Mouse (Mus musculus) midbrain, embryonic 13.5 days (tissue): ENCODE measurements around the gene Rsph9. TPM values are rescaled to one million over a fixed set of nuclear protein-coding genes. Genes with fewer than 3 reads are reported as not detected.

Source experiments
- ATAC-seq: fragments of 200-750 bp; cut with Nextera tagmentation; 2 replicates; pipeline ENCODE4 v1.8.0; 2017; ENCODE audit warnings: mild to moderate bottlenecking, moderate TSS enrichment, moderate library complexity
- H3K27ac ChIP-seq: fragments of 300-500 bp; sonication (generic); 2 replicates; pipeline ENCODE4 v1.5.1; 2015; ENCODE audit warnings: inconsistent platforms, mild to moderate bottlenecking, moderate library complexity
- H3K27me3 ChIP-seq: fragments of 300-500 bp; sonication (generic); 2 replicates; pipeline ENCODE4 v1.6.1; 2015; ENCODE audit warnings: mild to moderate bottlenecking, inconsistent platforms
- H3K36me3 ChIP-seq: fragments of 300-500 bp; sonication (generic); 2 replicates; pipeline ENCODE4 v1.6.1; 2015; ENCODE audit warnings: mild to moderate bottlenecking, inconsistent platforms
- H3K4me1 ChIP-seq: fragments of 300-500 bp; sonication (generic); replicated peaks from 2 replicates; pipeline ENCODE4 v1.6.1; 2015; ENCODE audit warnings: inconsistent platforms
- H3K4me2 ChIP-seq: fragments of 300-500 bp; sonication (generic); replicated peaks from 2 replicates; pipeline ENCODE4 v1.6.1; 2015; ENCODE audit warnings: moderate library complexity, mild to moderate bottlenecking, inconsistent platforms
- H3K4me3 ChIP-seq: fragments of 300-500 bp; sonication (generic); replicated peaks from 2 replicates; pipeline ENCODE4 v1.5.1; 2015; ENCODE audit warnings: mild to moderate bottlenecking, inconsistent platforms
- H3K9ac ChIP-seq: fragments of 300-500 bp; sonication (generic); replicated peaks from 2 replicates; pipeline ENCODE4 v1.6.1; 2015; ENCODE audit warnings: mild to moderate bottlenecking, inconsistent platforms
- H3K9me3 ChIP-seq: fragments of 300-500 bp; sonication (generic); 2 replicates; pipeline ENCODE4 v1.6.1; 2016; ENCODE audit warnings: mild to moderate bottlenecking, inconsistent platforms
- WGBS: fragments of 180-500 bp; shearing (Covaris S2); methylation state at CpG from one replicate; pipeline ENCODE4 v1.1.7; 2015; 5-methylcytosine and 5-hydroxymethylcytosine counted together
- polyA plus RNA-seq: library from polyadenylated mRNA; unstranded; fragments of >200 nt; fragmentation: Nextera tagmentation; extraction: Ambion mirVana; gene quantifications from 2 replicates; pipeline ENCODE4 v1.2.1, GENCODE M21; 2015

The Rsph9 gene
- polyA plus RNA-seq, 1 experiment from 2014 or later = 26.9 TPM

DNA sequence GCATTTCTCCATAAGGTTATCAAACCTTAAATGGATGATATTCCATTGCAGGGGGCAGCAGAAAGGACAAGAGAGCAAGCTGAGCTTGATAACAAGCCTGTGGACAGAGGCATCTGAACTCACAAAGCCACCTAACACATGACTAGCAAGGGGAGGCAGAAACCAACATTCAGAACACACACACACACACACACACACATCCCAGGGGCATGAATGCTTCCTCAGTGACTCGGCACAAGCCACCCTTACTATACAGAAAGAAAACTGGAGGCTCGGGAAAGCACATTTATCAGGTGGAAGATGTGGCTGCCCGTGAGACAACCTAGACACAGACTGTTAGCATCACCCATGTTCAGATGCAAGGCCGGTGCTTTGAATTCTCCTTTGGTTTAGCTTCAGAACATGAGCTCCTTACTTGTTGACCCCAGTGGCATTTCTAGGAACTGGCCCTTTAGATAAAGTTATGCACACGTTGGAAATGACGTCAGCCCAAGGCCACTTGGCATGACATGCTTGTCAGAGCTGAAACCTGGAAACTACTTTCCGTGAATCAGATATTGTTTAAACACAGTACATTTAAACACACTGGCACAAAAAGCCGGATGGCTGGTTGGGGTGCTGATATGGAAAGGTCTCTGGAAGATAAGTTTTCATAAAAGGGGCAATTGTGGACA, 5.3 kb downstream of the Rsph9 start:
- no peaks in the 10 kb centered on the region for H3K27me3 ChIP-seq
- no peak for ATAC-seq
- WGBS = 80% methylated on average over 8 of the region's 8 CpGs
- H3K4me2 ChIP-seq = no peak overlapping the region
- no peak overlapping the region for H3K27ac ChIP-seq
- peaks cover 11% of the 10 kb centered on the region for H3K36me3 ChIP-seq
- no peak overlapping the region for H3K4me3 ChIP-seq
- peaks cover 11% of the 10 kb centered on the region for H3K4me1 ChIP-seq
- no peaks in the 10 kb centered on the region for H3K9me3 ChIP-seq
- no peak overlapping the region; the same call in 1 of the 2 replicates for H3K9ac ChIP-seq

DNA sequence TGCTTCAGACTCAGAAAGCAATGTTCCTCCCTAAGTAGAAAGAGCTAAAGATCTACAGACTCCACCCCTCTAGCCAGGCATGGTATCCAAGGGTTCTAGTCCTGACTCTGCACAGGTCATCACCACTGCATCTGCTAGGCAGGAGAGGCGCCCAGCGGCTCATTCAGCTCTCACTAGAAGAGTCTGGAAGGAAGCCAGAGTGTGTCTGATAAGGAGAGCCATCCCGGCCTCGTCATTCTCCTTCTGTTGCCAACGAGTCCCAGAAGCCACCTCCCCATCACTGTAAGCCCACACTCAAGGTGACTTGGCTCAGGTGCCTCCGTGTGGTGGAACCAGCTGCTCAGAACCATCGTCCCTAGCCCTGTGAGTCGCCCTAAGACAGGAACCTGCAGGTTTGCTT, 11.2 kb downstream of the Rsph9 start:
- no peak for ATAC-seq
- WGBS = 82% methylated on average over 8 of the region's 8 CpGs
- Histone ChIP-seq H3K4me2 (no peak overlapping the region), H3K4me1 (0 out of 2 replicates have a peak, but pooled peaks cover 3% of the 10 kb centered on the region), H3K9me3 (no peaks in the 10 kb centered on the region), H3K27me3 (no peaks in the 10 kb centered on the region), H3K4me3 (no peak overlapping the region), H3K9ac (no peak overlapping the region), H3K36me3 (peaks cover 41% of the 10 kb centered on the region), H3K27ac (no peak overlapping the region)

DNA sequence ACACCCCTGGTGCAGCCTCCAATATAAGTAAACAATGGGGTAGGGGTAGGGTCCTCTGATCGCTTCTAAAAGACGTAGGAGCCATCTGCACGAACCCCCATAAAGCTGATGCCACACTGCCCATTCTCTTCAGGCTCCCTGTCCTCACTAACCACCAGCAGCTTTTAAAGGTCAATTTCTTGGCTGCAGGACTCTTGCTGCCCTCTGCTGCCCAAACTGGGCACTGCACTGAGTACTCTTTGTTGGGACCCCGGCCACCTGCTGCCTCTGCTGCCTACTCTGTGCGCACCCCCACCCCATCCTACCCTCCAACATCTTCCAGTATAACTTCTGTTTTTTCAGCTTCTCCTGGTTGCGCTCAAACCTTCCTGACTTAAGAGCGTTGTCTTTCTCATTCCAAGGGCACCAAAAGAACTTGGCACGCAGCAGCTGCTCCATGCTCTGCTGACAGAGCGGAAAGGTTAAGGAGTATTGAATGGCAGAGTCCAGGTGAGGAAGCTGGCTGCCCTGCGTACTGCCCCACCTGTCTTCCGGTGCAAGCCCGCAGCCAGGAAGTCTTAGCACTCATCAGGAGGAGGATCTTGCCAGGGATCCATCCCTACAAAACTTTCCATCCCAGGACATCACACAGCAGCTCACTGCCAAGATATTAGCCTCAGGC, 11.8 kb downstream of the Rsph9 start:
- 13% methylated on average over 12 of the region's 12 CpGs for WGBS
- H3K9me3 ChIP-seq = no peaks in the 10 kb centered on the region
- H3K27me3 ChIP-seq = no peaks in the 10 kb centered on the region
- no peak overlapping the region for H3K4me2 ChIP-seq
- H3K27ac ChIP-seq = no peak overlapping the region
- no peak overlapping the region for H3K4me3 ChIP-seq
- no peak overlapping the region for H3K9ac ChIP-seq
- H3K4me1 ChIP-seq = 0 out of 2 replicates have a peak, but pooled peaks cover 3% of the 10 kb centered on the region
- H3K36me3 ChIP-seq = peaks cover 48% of the 10 kb centered on the region
- ATAC-seq = peak; percentile 51; the same call in 1 of the 2 replicates

DNA sequence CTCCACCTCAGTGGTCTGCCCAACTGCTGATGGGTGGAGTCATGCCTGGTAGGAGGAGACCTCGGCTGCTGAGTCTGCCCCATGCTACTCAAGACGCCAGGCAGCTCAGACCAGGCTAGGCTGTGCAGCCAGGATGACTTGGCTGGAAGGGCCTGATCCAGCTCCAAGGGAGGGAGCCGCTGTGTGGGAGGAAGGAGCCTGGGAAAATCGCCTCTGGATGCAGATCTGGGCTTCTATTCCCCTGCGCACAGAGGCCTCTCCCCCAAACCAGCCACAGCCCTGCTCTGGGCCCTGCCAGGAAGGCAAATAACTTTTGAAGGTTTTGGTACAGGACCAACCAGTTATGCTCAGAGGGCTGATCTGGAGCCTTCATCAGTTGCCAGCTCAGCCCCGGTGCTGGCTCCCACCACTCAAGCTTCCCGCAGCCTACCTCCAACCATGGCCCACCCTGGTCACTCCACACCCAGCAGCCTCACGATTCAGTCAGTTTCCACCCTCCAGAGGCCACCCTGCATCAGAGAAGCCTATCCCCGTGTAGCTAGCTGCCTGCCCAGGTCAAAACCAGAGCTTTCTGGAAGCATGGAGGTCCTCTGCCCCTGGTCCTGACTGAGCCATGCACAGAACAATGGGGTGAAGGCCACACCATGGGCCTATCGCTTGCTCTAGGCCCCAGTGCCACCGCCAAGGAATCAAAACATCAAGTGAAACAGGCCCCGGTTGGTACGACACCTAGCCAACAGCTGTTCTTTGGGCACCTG, 14.1 kb downstream of the Rsph9 start:
- no peak overlapping the region for H3K4me3 ChIP-seq
- no peak overlapping the region for H3K4me2 ChIP-seq
- peaks cover 63% of the 10 kb centered on the region for H3K36me3 ChIP-seq
- 0 out of 2 replicates have a peak, but pooled peaks cover 3% of the 10 kb centered on the region for H3K4me1 ChIP-seq
- H3K27me3 ChIP-seq = no peaks in the 10 kb centered on the region
- WGBS = 83% methylated on average over 13 of the region's 13 CpGs
- no peaks in the 10 kb centered on the region for H3K9me3 ChIP-seq
- no peak overlapping the region for H3K27ac ChIP-seq
- ATAC-seq = no peak
- H3K9ac ChIP-seq = no peak overlapping the region

GRCm38 (mm10) chr17:46127814-46128493, 16.1 kb downstream of the Rsph9 start:
- H3K27ac ChIP-seq = no peak overlapping the region
- no peak overlapping the region for H3K9ac ChIP-seq
- H3K36me3 ChIP-seq = peaks cover 79% of the 10 kb centered on the region
- no peaks in the 10 kb centered on the region for H3K9me3 ChIP-seq
- no peak overlapping the region for H3K4me2 ChIP-seq
- 89% methylated on average over 6 of the region's 6 CpGs for WGBS
- ATAC-seq = no peak
- 0 out of 2 replicates have a peak, but pooled peaks cover 3% of the 10 kb centered on the region for H3K4me1 ChIP-seq
- H3K27me3 ChIP-seq = no peaks in the 10 kb centered on the region
- H3K4me3 ChIP-seq = no peak overlapping the region

GRCm38 (mm10) chr17:46126608-46127007, 17.4 kb downstream of the Rsph9 start:
- ATAC-seq = no peak
- no peak overlapping the region for H3K4me3 ChIP-seq

GRCm38 (mm10) chr17:46123953-46124700, 19.9 kb downstream of the Rsph9 start:
- no peaks in the 10 kb centered on the region for H3K4me1 ChIP-seq
- WGBS = 94% methylated on average over 12 of the region's 12 CpGs
- no peak overlapping the region for H3K4me2 ChIP-seq
- H3K27ac ChIP-seq = no peak overlapping the region
- H3K9ac ChIP-seq = no peak overlapping the region
- ATAC-seq = no peak
- no peaks in the 10 kb centered on the region for H3K27me3 ChIP-seq
- no peaks in the 10 kb centered on the region for H3K9me3 ChIP-seq
- no peak overlapping the region for H3K4me3 ChIP-seq
- H3K36me3 ChIP-seq = peaks cover 89% of the 10 kb centered on the region

More at GRCm38 (mm10) chr17:46126608-46127007, 17.4 kb downstream of the Rsph9 start:
- Histone ChIP-seq H3K4me1 (no peaks in the 10 kb centered on the region), H3K4me2 (no peak overlapping the region), H3K9me3 (no peaks in the 10 kb centered on the region), H3K27me3 (no peaks in the 10 kb centered on the region), H3K9ac (no peak overlapping the region), H3K27ac (no peak overlapping the region), H3K36me3 (peaks cover 92% of the 10 kb centered on the region)
- WGBS = 86% methylated on average over 6 of the region's 6 CpGs

DNA sequence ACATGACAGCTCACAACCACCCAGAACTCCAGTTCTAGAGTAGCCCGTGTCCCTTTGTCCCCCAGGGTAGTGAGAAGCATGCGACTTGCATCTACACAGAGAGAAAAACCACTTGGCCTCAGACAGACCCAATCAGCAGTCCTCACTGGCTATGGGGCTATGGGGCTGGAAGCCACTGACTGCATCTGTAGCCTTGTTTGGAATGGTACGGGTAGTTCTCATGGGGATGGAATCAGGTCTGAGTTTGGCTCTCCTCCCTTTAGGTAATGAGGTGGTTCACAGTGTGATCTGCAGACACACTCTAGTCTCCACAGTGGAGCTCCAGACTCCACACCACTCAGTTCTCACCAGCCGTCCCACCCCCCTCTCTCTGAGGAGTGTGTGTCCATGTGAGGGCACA, 20.7 kb downstream of the Rsph9 start:
- H3K4me3 ChIP-seq = no peak overlapping the region
- WGBS = 94% methylated on average over 4 of the region's 4 CpGs
- 0 out of 2 replicates have a peak, but pooled peaks cover 3% of the 10 kb centered on the region for H3K4me1 ChIP-seq
- no peak overlapping the region for H3K27ac ChIP-seq
- no peak for ATAC-seq
- H3K9me3 ChIP-seq = no peaks in the 10 kb centered on the region
- H3K4me2 ChIP-seq = no peak overlapping the region
- no peak overlapping the region for H3K9ac ChIP-seq
- H3K27me3 ChIP-seq = no peaks in the 10 kb centered on the region
- H3K36me3 ChIP-seq = peaks cover 88% of the 10 kb centered on the region

DNA sequence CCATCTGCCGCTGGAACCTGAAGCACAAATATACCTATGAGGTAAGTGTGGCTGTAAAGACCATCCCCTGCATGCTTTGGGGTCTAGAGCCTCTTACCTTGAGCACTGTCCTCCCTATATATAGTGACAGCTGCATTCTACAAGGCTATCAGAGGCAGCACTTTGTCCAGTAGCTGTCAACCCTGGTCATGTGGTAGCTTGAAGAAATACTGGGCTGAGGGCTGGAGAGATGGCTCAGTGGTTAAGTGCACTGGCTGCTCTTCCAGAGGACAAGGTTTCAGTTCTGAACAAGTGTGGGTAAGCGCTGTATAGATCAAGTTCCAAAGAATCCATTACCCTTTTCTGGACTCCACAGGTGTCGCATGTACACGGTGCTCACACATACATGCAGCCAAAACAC, 21.2 kb downstream of the Rsph9 start:
- 97% methylated on average over 4 of the region's 4 CpGs for WGBS
- H3K9me3 ChIP-seq = no peaks in the 10 kb centered on the region
- ATAC-seq = no peak
- peaks cover 88% of the 10 kb centered on the region for H3K36me3 ChIP-seq
- no peak overlapping the region for H3K4me3 ChIP-seq
- no peak overlapping the region for H3K27ac ChIP-seq
- H3K9ac ChIP-seq = no peak overlapping the region
- no peaks in the 10 kb centered on the region for H3K27me3 ChIP-seq
- H3K4me1 ChIP-seq = 0 out of 2 replicates have a peak, but pooled peaks cover 3% of the 10 kb centered on the region
- no peak overlapping the region for H3K4me2 ChIP-seq

DNA sequence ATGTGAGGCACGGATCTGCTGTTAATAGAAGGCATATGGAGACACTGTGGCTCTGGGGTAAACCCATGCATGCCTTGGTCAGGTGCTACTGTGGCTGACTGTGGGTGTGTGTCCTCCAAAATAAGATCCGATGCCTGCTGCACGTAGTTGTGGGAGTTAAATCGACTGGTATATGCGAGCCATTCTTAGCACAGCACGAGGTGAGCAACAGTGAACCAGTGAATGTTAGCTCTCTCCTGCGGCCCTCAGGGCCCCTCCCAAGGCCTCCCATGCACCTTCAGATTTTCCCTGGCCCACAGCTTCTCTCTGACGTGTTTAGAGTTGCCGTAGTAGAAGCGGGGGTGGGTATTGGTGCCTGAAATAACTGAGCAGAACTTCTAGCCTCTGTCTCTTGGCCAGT, 24.4 kb downstream of the Rsph9 start:
- peaks cover 67% of the 10 kb centered on the region for H3K36me3 ChIP-seq
- H3K9ac ChIP-seq = no peak overlapping the region
- H3K9me3 ChIP-seq = no peaks in the 10 kb centered on the region
- 0 out of 2 replicates have a peak, but pooled peaks cover 6% of the 10 kb centered on the region for H3K4me1 ChIP-seq
- H3K27ac ChIP-seq = no peak overlapping the region
- WGBS = 93% methylated on average over 10 of the region's 10 CpGs
- no peaks in the 10 kb centered on the region for H3K27me3 ChIP-seq
- H3K4me3 ChIP-seq = no peak overlapping the region
- ATAC-seq = no peak
- no peak overlapping the region for H3K4me2 ChIP-seq

DNA sequence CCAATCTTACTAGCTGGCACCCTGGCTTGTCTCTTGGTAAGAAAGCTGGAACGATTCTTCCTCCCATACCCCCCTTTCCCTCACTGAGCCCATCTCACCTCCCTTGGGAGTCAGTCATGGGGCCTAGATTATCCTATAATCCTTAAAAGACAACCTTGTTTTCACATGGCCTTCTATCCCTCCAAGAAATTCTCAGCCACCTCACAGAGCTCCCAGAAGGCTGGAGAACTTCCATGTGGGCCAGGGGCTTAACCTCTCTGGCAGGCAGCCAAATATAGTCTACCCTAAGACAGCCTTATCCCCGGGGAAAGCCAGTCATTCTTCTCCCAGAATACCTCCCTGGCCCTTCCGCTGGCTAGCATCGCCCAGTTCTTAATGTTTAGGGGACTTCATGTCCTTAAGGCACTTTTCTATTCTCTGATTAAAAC, 25.6 kb downstream of the Rsph9 start:
- Histone ChIP-seq H3K9ac (no peak overlapping the region), H3K36me3 (peaks cover 57% of the 10 kb centered on the region), H3K9me3 (no peaks in the 10 kb centered on the region), H3K4me2 (no peak overlapping the region), H3K4me3 (no peak overlapping the region), H3K4me1 (0 out of 2 replicates have a peak, but pooled peaks cover 7% of the 10 kb centered on the region), H3K27me3 (no peaks in the 10 kb centered on the region), H3K27ac (no peak overlapping the region)
- WGBS = 82% methylated on average over 4 of the region's 4 CpGs
- no peak for ATAC-seq
